Mouse (Mus musculus): ENCODE data around the gene Plekhm1. TPM values are rescaled to one million over a fixed set of nuclear protein-coding genes. Genes with fewer than 3 reads are reported as not detected.
A peak's percentile ranks its signal among the peaks of the same experiment; 100 is the strongest.
"Not testable (repeated sequence)": the region's sequence is repeated elsewhere in the genome, so short reads cannot be mapped to it uniquely, and the experiment has no call there.

Plekhm1 gene
- polyA plus RNA-seq, 1 experiment from 2014 or later = 12.1 TPM

DNA sequence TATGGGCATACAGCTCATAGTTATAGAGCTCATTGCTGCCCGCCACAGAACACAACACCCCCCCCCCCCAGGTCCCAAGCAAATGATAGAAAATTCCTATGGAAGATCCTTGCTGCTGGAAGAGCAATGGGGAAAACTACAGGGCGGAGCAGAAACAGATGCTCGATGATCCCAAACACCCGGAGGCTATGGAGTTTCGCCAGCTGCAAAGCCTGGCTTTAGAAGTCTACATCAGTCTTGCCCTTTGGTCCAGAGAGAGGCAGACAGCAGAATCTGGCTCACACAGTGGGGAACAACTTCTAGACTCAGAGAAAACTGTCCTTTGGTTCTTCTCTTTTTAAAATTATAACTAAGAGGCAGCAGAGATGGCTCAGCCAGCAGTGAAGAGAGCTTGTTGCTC lies 76.9 kb downstream of the Plekhm1 start:
- Histone ChIP-seq H3K27ac (replicated peaks) (no peak overlapping the region), H3K4me3 (no peak overlapping the region), H3K9me3 (no peaks in the 10 kb centered on the region), H3K36me3 (no peaks in the 10 kb centered on the region), H3K4me2 (replicated peaks) (no peak overlapping the region), H3K27me3 (peaks cover 62% of the 10 kb centered on the region), H3K4me1 (peaks cover 9% of the 10 kb centered on the region; the same call in 1 of the 2 replicates), H3K9ac (replicated peaks) (no peak overlapping the region)
- 89% methylated on average over 5 of the region's 5 CpGs for WGBS
- ATAC-seq (ENCODE audit: low FRiP score, low read depth) = no peak

DNA sequence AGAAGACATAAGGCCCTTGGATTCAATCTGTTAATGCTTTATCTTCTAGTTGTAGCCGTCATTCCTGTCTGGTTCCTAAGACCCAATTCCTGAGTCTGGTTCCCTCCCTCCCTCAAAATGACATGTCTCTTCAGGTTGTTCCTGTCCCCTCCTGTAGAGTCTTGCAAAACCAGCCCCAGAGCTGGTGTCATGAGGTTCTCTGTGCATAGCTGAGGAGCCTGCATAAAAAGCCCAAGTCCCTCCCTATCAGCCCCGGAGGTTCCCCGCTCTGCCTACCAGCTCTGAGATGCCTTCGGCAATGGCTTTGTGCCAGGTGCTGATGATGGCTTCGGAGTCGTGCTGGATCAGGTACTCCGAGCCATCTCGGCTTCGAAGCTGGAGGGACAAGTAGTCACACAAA lies 77.6 kb downstream of the Plekhm1 start:
- no peak overlapping the region for H3K27ac ChIP-seq (replicated peaks)
- H3K4me2 ChIP-seq (replicated peaks) = no peak overlapping the region
- H3K4me1 ChIP-seq = peaks cover 9% of the 10 kb centered on the region; the same call in 1 of the 2 replicates
- H3K9me3 ChIP-seq = no peaks in the 10 kb centered on the region
- no peak overlapping the region for H3K4me3 ChIP-seq
- no peak overlapping the region for H3K9ac ChIP-seq (replicated peaks)
- H3K27me3 ChIP-seq = peaks cover 59% of the 10 kb centered on the region
- H3K36me3 ChIP-seq = no peaks in the 10 kb centered on the region
- WGBS = 89% methylated on average over 9 of the region's 9 CpGs
- ATAC-seq (ENCODE audit: low FRiP score, low read depth) = no peak

DNA sequence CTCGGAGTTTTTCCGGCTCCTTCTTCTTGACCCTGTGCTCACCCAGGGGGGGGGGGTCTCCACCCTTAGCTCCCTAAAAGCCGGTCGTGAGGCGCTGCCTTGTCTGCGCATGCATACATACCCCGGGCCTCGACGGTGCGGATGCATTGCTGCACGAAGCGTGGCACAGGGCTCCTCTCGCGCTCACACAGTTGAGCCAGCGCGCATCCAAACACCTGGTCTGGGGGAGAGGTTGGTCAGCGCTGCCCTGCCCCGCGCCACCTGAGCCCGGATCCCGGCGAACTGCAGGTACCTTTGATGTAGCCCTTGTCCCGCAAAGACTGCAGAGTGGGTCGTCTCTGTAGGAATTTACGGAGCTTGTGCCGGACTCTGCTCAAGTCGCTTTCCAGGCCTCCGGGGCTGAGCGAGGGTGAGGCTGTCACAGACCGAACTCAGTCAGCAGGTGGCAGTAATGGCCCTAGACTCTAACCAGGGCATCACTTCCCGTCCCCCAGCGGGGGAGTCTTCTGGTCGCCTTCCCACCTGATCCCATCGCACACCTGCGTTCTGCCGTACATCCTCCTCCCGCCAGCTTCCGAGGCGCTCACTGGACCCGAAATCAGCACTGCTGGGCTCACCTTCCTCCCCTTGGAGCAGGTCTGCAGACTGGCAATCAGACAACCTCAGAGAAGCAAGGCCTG lies 78.6 kb downstream of the Plekhm1 start:
- H3K36me3 ChIP-seq = no peaks in the 10 kb centered on the region
- no peak overlapping the region for H3K9ac ChIP-seq (replicated peaks)
- H3K9me3 ChIP-seq = no peaks in the 10 kb centered on the region
- H3K27me3 ChIP-seq = peaks cover 49% of the 10 kb centered on the region
- H3K4me2 ChIP-seq (replicated peaks) = peak overlapping the region; percentile 47
- peak overlapping the region; percentile 29 for H3K4me3 ChIP-seq
- H3K27ac ChIP-seq (replicated peaks) = no peak overlapping the region
- ATAC-seq (ENCODE audit: low FRiP score, low read depth) = no peak
- H3K4me1 ChIP-seq = peaks cover 9% of the 10 kb centered on the region; the same call in 1 of the 2 replicates
- WGBS = 11% methylated on average over 40 of the region's 40 CpGs

DNA sequence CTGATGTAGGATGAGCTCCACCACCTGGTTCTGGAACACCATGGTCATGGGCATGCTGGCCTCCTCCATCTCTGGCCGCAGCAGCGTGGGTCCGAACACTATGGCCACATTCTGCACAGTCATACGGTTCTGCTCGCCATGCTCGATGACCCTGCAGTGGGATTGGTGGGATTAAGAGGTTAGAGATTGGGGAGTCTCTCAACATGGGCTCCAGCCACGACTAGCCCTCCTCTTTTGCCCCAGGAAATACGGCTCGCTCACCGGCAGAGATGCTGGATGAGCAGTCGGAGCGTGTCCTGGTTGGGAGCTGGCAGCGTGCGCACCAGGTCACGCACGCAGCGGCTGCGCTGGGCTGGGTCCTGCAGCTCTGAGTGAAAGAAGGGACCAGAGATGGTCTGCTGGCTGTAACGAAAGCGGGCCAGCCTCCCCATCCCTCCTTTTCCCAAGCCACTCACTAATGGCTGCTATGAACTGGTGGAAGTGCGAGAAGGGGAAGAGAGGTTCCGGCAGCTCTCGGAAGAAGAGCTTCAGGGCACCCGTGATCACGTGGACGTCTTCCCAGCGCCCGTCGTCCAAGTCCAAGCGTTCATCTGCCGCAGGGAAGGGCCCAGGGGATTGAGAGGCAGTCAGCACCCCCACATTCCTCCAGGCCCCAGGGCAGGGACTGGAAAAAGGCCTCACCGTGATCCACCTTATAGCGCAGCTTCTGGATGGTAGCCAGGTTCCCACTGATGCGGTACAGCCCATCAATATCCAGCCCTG lies 79.4 kb downstream of the Plekhm1 start:
- Histone ChIP-seq H3K27me3 (peaks cover 47% of the 10 kb centered on the region), H3K36me3 (no peaks in the 10 kb centered on the region), H3K9ac (replicated peaks) (0 out of 2 replicates have a peak overlapping the region, but pooled peaks have one; percentile 29), H3K4me2 (replicated peaks) (peak overlapping the region; percentile 47), H3K4me3 (peak overlapping the region; percentile 29), H3K4me1 (peaks cover 9% of the 10 kb centered on the region; the same call in 1 of the 2 replicates), H3K9me3 (no peaks in the 10 kb centered on the region), H3K27ac (replicated peaks) (no peak overlapping the region)
- ATAC-seq (ENCODE audit: low FRiP score, low read depth) = no peak
- WGBS = 24% methylated on average over 34 of the region's 34 CpGs

DNA sequence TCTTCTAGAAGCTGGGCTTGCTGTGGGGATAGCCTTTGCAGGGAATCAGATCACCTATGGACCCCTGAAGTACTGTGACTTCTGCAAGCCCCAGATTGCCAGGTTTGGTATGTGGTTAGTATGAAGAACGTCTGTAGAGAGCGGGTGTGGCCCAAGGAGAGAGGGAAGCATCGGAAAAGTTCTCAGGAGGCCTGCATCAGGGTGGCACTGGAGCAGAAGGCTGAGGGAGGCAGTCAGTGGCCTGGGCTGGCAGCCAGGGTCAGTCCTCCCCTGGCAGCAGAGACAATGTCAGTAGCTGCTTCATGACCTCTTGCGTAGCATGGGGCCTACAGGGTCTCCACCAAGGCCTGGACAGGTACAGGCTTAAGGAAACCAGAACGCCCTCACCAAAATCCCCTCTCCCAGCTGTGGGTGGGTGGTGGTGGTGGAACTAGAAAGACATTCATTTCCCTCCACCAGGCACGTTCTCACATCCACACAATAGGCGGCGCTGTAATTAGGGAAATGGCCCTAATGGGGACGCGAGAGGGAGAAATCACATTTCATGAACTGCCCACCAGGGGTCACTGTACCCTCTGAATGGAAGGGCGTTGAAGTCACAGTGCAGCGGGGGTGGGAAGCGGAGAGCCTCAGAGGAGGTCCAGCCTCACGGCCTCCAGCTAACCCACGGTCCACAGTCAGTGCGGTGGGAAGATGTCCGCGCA lies 80.1 kb downstream of the Plekhm1 start:
- Histone ChIP-seq H3K4me2 (replicated peaks) (peak overlapping the region; percentile 47), H3K27ac (replicated peaks) (no peak overlapping the region), H3K9ac (replicated peaks) (no peak overlapping the region), H3K36me3 (no peaks in the 10 kb centered on the region), H3K4me1 (peaks cover 9% of the 10 kb centered on the region; the same call in 1 of the 2 replicates), H3K27me3 (peaks cover 45% of the 10 kb centered on the region), H3K9me3 (no peaks in the 10 kb centered on the region), H3K4me3 (peak overlapping the region; percentile 29)
- 26% methylated on average over 18 of the region's 18 CpGs for WGBS
- peak; percentile 74 for ATAC-seq (ENCODE audit: low FRiP score, low read depth)

DNA sequence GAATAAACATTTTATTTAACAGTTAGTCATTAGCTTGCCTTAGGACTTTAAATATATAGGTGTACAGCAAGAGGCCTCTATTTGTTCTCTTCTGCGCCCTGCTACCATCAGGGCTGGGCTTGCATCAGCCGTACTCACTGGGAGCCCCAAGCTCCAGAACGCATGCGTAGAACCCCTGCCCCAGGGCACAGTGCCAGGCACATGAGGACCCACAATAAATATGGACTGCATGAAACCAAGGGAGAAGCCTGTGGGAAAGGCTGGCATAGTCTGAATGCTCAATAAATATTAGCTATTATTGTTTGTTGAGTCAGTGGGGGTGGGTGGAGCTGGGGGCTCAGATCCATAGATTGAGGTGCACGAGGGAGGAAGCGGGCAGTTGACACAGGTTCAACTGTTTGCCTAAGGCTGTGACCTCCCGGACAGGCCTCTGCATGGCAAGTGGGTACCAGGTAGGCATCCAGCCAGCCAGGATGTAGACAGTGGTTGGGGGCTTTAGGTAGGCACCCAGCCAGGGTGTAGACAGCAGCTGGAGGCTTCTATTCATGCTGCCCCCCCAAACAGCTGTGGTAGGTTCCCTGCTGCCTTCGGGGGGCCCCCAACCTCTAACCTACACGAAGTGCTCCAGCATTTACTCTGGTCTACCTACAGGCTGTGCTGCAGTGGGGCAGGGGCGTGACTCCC lies 80.8 kb downstream of the Plekhm1 start:
- Histone ChIP-seq H3K9me3 (no peaks in the 10 kb centered on the region), H3K4me1 (peaks cover 9% of the 10 kb centered on the region; the same call in 1 of the 2 replicates), H3K4me3 (no peak overlapping the region), H3K36me3 (no peaks in the 10 kb centered on the region), H3K4me2 (replicated peaks) (no peak overlapping the region), H3K27me3 (peaks cover 40% of the 10 kb centered on the region), H3K27ac (replicated peaks) (no peak overlapping the region), H3K9ac (replicated peaks) (no peak overlapping the region)
- 94% methylated on average over 10 of the region's 10 CpGs for WGBS
- ATAC-seq (ENCODE audit: low FRiP score, low read depth) = no peak

DNA sequence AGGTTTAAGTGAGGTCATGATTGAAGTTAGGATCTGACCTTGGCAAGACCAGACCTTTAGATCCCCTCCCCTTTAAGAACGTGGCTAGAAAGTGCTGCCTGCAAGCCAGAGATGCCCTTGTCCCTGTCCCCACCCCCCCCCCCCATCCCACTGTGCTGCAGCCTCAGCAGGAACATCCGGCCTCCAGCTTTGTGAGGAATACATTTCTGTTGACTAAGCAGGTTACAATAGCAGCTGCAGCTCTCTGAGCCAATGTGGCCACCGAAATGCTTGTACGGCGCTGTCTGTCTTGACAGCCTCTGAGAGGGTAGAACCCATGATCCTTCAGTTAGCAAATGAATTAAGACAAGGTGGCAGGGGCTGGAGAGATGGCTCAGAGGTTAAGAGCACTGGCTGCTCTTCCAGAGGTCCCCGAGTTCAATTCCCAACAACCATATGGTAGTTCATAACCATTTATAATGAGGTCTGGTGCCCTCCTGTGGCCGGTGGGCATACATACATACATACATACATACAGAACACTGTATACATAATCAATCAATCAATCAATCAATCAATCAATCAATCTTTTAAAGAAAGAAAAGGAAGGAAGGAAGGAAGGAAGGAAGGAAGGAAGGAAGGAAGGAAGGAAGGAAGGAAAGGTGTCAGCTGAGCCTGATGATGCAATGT lies 81.7 kb downstream of the Plekhm1 start:
- H3K27me3 ChIP-seq = peaks cover 37% of the 10 kb centered on the region
- H3K9me3 ChIP-seq = no peaks in the 10 kb centered on the region
- no peak for ATAC-seq (ENCODE audit: low FRiP score, low read depth)
- no peak overlapping the region for H3K4me2 ChIP-seq (replicated peaks)
- 71% methylated on average over 7 of the region's 7 CpGs for WGBS
- H3K4me1 ChIP-seq = peaks cover 9% of the 10 kb centered on the region; the same call in 1 of the 2 replicates
- no peak overlapping the region for H3K4me3 ChIP-seq
- no peak overlapping the region for H3K27ac ChIP-seq (replicated peaks)
- no peaks in the 10 kb centered on the region for H3K36me3 ChIP-seq
- H3K9ac ChIP-seq (replicated peaks) = no peak overlapping the region

DNA sequence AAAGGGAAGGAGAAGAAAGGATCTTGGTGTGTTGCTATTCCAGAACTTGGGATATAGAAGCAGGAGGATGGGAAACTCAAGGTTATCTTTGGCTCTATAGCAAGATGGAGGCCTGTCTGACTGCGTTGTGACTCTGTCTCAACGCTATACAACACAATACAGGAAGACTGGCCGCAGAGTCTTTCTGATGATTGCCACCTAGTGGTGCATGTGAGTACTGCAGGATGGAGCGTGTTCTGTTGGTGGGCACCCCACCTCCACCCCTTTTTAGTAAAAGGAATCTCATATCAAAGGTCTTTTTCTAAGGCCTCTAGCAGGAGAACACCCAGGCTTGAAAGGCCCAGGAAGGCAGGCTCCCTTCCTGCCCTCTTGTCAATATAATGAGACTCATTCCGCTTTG lies 85.5 kb downstream of the Plekhm1 start:
- no peak overlapping the region for H3K27ac ChIP-seq (replicated peaks)
- no peak overlapping the region for H3K4me3 ChIP-seq
- 13% methylated on average over 5 of the region's 5 CpGs for WGBS
- no peaks in the 10 kb centered on the region for H3K36me3 ChIP-seq
- peaks cover 6% of the 10 kb centered on the region for H3K27me3 ChIP-seq
- H3K4me2 ChIP-seq (replicated peaks) = no peak overlapping the region
- H3K4me1 ChIP-seq = peaks cover 6% of the 10 kb centered on the region
- H3K9me3 ChIP-seq = no peaks in the 10 kb centered on the region
- no peak for ATAC-seq (ENCODE audit: low FRiP score, low read depth)
- no peak overlapping the region for H3K9ac ChIP-seq (replicated peaks)

DNA sequence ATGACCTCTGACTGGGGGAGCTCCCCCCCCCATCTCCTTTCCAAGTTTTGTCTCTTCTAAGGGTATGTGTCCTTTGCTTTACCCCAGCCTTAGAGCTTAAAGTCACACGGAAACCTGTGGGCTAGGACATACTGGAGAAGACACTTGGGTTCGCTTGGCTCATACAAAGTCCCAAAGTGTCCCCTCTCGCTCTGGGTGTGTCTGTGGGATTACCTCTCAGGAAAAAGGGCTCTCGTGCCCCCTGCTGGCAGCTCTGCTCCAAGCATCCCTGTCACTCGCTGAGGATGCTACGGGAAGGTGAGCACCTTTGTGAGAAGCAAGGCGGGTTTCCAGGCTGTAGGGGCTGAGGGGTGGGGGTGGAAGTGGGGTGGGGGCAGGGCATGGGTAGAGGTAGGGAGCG lies 87.3 kb downstream of the Plekhm1 start:
- Histone ChIP-seq H3K4me2 (replicated peaks) (no peak overlapping the region), H3K27ac (replicated peaks) (no peak overlapping the region), H3K9ac (replicated peaks) (no peak overlapping the region), H3K4me3 (no peak overlapping the region), H3K27me3 (peaks cover 6% of the 10 kb centered on the region), H3K4me1 (peaks cover 6% of the 10 kb centered on the region), H3K9me3 (no peaks in the 10 kb centered on the region), H3K36me3 (no peaks in the 10 kb centered on the region)
- WGBS = 20% methylated on average over 8 of the region's 8 CpGs
- peak; percentile 49; the same call in 1 of the 2 replicates for ATAC-seq (ENCODE audit: low FRiP score, low read depth)

DNA sequence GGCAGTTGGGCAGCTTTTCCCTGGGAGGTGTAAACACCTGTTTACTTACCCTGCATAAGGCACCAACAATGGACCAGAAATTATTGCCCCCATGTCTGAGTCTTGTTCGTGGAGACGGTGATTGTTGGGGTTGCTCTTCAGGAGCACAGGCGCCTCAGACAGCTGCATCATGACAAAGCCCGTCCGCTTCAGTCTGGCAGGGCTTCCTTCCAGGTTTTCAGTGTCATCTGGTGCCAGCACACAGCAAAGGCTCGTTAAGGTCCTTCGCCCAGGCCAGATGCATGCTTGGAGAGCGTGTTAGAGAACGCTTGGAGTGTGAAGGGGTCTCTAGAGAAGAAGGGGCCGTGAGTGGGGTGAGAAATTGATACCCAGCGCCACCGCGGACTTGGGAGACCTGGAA lies 87.8 kb downstream of the Plekhm1 start:
- peaks cover 6% of the 10 kb centered on the region for H3K4me1 ChIP-seq
- H3K4me2 ChIP-seq (replicated peaks) = no peak overlapping the region
- no peak for ATAC-seq (ENCODE audit: low FRiP score, low read depth)
- H3K4me3 ChIP-seq = no peak overlapping the region
- H3K9ac ChIP-seq (replicated peaks) = no peak overlapping the region
- H3K9me3 ChIP-seq = no peaks in the 10 kb centered on the region
- WGBS = 60% methylated on average over 13 of the region's 13 CpGs
- H3K36me3 ChIP-seq = no peaks in the 10 kb centered on the region
- H3K27ac ChIP-seq (replicated peaks) = no peak overlapping the region
- peaks cover 6% of the 10 kb centered on the region for H3K27me3 ChIP-seq

DNA sequence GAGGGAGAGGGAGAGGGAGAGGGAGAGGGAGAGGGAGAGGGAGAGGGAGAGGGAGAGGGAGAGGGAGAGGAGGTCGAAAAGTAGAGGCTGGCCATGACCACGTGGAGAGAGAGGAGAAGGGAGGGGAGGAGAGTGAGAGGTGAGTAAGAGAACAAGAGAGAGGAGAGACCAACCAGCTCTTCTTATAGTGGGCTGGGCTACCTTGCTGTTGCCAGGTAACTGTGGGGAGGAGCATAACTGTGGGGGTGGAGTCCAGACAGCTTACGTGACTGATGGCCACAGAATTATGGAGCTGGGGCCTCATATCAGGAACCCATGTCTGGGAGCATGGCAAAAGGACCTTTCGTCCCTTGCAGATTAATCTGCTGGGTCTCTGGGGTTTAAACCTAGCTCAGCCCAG lies 89.7 kb downstream of the Plekhm1 start:
- not testable (repeated sequence) for ATAC-seq (ENCODE audit: low FRiP score, low read depth); H3K36me3 ChIP-seq; H3K27ac ChIP-seq (replicated peaks); H3K4me3 ChIP-seq; H3K4me1 ChIP-seq; H3K27me3 ChIP-seq; H3K4me2 ChIP-seq (replicated peaks); H3K9me3 ChIP-seq; H3K9ac ChIP-seq (replicated peaks)
- WGBS = 44% methylated on average over 4 of the region's 4 CpGs

All from midbrain, embryonic 12.5 days (tissue).